Mouse (Mus musculus) E14TG2a.4 (cell line): ENCODE results near the gene Cyb561a3.

Experiments used
- H3K27me3 ChIP-seq: 2 replicates; pipeline ENCODE4 v1.6.1; 2014; ENCODE audit warnings: low read length, control low read depth; ENCODE audit not compliant: insufficient read depth
- H3K36me3 ChIP-seq: 2 replicates; pipeline ENCODE4 v1.6.1; 2014; ENCODE audit warnings: low read length, control low read depth; ENCODE audit not compliant: insufficient read depth
- H3K4me1 ChIP-seq: replicated peaks from 2 replicates; pipeline ENCODE4 v1.6.1; 2014; ENCODE audit warnings: low read depth, low read length, control low read depth
- H3K4me3 ChIP-seq: replicated peaks from 2 replicates; pipeline ENCODE4 v1.5.1; 2014; ENCODE audit warnings: mild to moderate bottlenecking, low read length
- H3K9me3 ChIP-seq: 2 replicates; pipeline ENCODE4 v1.6.1; 2014; ENCODE audit warnings: low read length, control low read depth
- CTCF ChIP-seq: conservative IDR thresholded peaks from 2 replicates; pipeline ENCODE4 v1.5.1; 2014; ENCODE audit warnings: low read length
- NANOG ChIP-seq: IDR thresholded peaks from 2 replicates; pipeline ENCODE4 v1.6.1; 2014; ENCODE audit warnings: borderline replicate concordance, low read length, mixed read lengths
- POU5F1 ChIP-seq: IDR thresholded peaks from 2 replicates; pipeline ENCODE4 v1.6.1; 2014; ENCODE audit warnings: low read length, borderline replicate concordance

Cyb561a3 gene

GRCm38 (mm10) chr19:10583550-10584146 lies 6.7 kb downstream of the Cyb561a3 start:
- Histone ChIP-seq H3K4me3 (no peak overlapping the region), H3K9me3 (no peaks in the 10 kb centered on the region), H3K36me3 (peaks cover 15% of the 10 kb centered on the region), H3K27me3 (no peaks in the 10 kb centered on the region), H3K4me1 (peaks cover 7% of the 10 kb centered on the region)
- TF ChIP-seq NANOG (no peak), CTCF (no peak), POU5F1 (no peak)

- no peak overlapping the region for H3K4me3 ChIP-seq
These were observed 8.1 kb downstream of the Cyb561a3 start for GRCm38 (mm10) chr19:10585112-10585511.

GRCm38 (mm10) chr19:10587231-10587630 lies 10.3 kb downstream of the Cyb561a3 start:
- Histone ChIP-seq H3K9me3 (no peaks in the 10 kb centered on the region), H3K27me3 (no peaks in the 10 kb centered on the region), H3K36me3 (peaks cover 39% of the 10 kb centered on the region), H3K4me1 (peaks cover 9% of the 10 kb centered on the region), H3K4me3 (no peak overlapping the region)
- TF ChIP-seq CTCF (no peak), NANOG (no peak), POU5F1 (no peak)

More at GRCm38 (mm10) chr19:10585112-10585511, 8.1 kb downstream of the Cyb561a3 start:
- TF ChIP-seq POU5F1 (no peak), NANOG (no peak), CTCF (no peak)
- peaks cover 13% of the 10 kb centered on the region for H3K4me1 ChIP-seq
- H3K27me3 ChIP-seq, result no peaks in the 10 kb centered on the region
- H3K9me3 ChIP-seq, result no peaks in the 10 kb centered on the region
- H3K36me3 ChIP-seq, result peaks cover 26% of the 10 kb centered on the region

GRCm38 (mm10) chr19:10589127-10589857 lies 12.3 kb downstream of the Cyb561a3 start:
- Histone ChIP-seq H3K36me3 (peaks cover 56% of the 10 kb centered on the region), H3K4me1 (peaks cover 9% of the 10 kb centered on the region), H3K9me3 (no peaks in the 10 kb centered on the region), H3K27me3 (no peaks in the 10 kb centered on the region), H3K4me3 (no peak overlapping the region)
- no peak for TF ChIP-seq NANOG
- TF ChIP-seq POU5F1, result no peak
- no peak for TF ChIP-seq CTCF

GRCm38 (mm10) chr19:10590301-10590700 lies 13.3 kb downstream of the Cyb561a3 start:
- Histone ChIP-seq H3K4me1 (peaks cover 9% of the 10 kb centered on the region), H3K4me3 (no peak overlapping the region), H3K9me3 (no peaks in the 10 kb centered on the region), H3K36me3 (peaks cover 66% of the 10 kb centered on the region), H3K27me3 (no peaks in the 10 kb centered on the region)
- no peak for TF ChIP-seq CTCF
- no peak for TF ChIP-seq NANOG
- TF ChIP-seq POU5F1, result no peak

GRCm38 (mm10) chr19:10591659-10592377 lies 14.8 kb downstream of the Cyb561a3 start:
- TF ChIP-seq POU5F1 (no peak), NANOG (no peak), CTCF (no peak)
- peaks cover 9% of the 10 kb centered on the region for H3K4me1 ChIP-seq
- no peaks in the 10 kb centered on the region for H3K27me3 ChIP-seq
- H3K4me3 ChIP-seq, result no peak overlapping the region
- H3K36me3 ChIP-seq, result peaks cover 81% of the 10 kb centered on the region
- no peaks in the 10 kb centered on the region for H3K9me3 ChIP-seq

- Histone ChIP-seq H3K4me1 (peaks cover 34% of the 10 kb centered on the region), H3K36me3 (peaks cover 80% of the 10 kb centered on the region), H3K9me3 (no peaks in the 10 kb centered on the region), H3K27me3 (no peaks in the 10 kb centered on the region), H3K4me3 (no peak overlapping the region)
- TF ChIP-seq POU5F1 (no peak), CTCF (peak; percentile 44)
These were observed 21.2 kb downstream of the Cyb561a3 start for GRCm38 (mm10) chr19:10598188-10598587.

GRCm38 (mm10) chr19:10599648-10600047 lies 22.7 kb downstream of the Cyb561a3 start:
- H3K4me3 ChIP-seq, result no peak overlapping the region
- H3K36me3 ChIP-seq, result peaks cover 65% of the 10 kb centered on the region
- peaks cover 49% of the 10 kb centered on the region for H3K4me1 ChIP-seq
- no peaks in the 10 kb centered on the region for H3K9me3 ChIP-seq
- no peaks in the 10 kb centered on the region for H3K27me3 ChIP-seq
- TF ChIP-seq POU5F1, result no peak
- TF ChIP-seq NANOG, result no peak
- no peak for TF ChIP-seq CTCF
